Mouse (Mus musculus) MN1 (cell line): ENCODE results near the gene Disp3.

Source experiments
- DNase-seq: peaks from one replicate; pipeline ENCODE4 v3.0.0-alpha.2; 2016; ENCODE audit warnings: low spot score

Gene Disp3

GRCm38 (mm10) chr4:148288055-148288549 is 337 bp upstream of the Disp3 start:
- peak; percentile 97 for DNase-seq

GRCm38 (mm10) chr4:148287041-148287440 is 724 bp downstream of the Disp3 start:
- DNase-seq = no peak

- DNase-seq = no peak
Observed at GRCm38 (mm10) chr4:148286226-148287031, 1.3 kb downstream of the Disp3 start.

GRCm38 (mm10) chr4:148284219-148284618 is 3.5 kb downstream of the Disp3 start:
- DNase-seq = no peak

GRCm38 (mm10) chr4:148276816-148277491 is 10.8 kb downstream of the Disp3 start:
- no peak for DNase-seq

GRCm38 (mm10) chr4:148274671-148275070 is 13.1 kb downstream of the Disp3 start:
- DNase-seq = no peak

GRCm38 (mm10) chr4:148273229-148273628 is 14.5 kb downstream of the Disp3 start:
- DNase-seq = no peak

GRCm38 (mm10) chr4:148271656-148272055 is 16.1 kb downstream of the Disp3 start:
- DNase-seq = no peak

- DNase-seq = no peak
Observed at GRCm38 (mm10) chr4:148266973-148267507, 20.7 kb downstream of the Disp3 start.

GRCm38 (mm10) chr4:148259941-148260340 is 27.8 kb downstream of the Disp3 start:
- no peak for DNase-seq

- DNase-seq = no peak
Observed at GRCm38 (mm10) chr4:148249341-148249740, 38.4 kb downstream of the Disp3 start.

- DNase-seq = no peak
Observed at GRCm38 (mm10) chr4:148240387-148240786, 47.4 kb downstream of the Disp3 start.

- DNase-seq = no peak
Observed at GRCm38 (mm10) chr4:148239474-148240130, 48.2 kb downstream of the Disp3 start.

GRCm38 (mm10) chr4:148238919-148239318 is 48.8 kb downstream of the Disp3 start:
- no peak for DNase-seq

- DNase-seq = no peak
Observed at GRCm38 (mm10) chr4:148238218-148238617, 49.5 kb downstream of the Disp3 start.

- DNase-seq = no peak
Observed at GRCm38 (mm10) chr4:148236664-148237063, 51.1 kb downstream of the Disp3 start.

GRCm38 (mm10) chr4:148233061-148233460 is 54.7 kb downstream of the Disp3 start:
- no peak for DNase-seq

- peak; percentile 53 for DNase-seq
Observed at GRCm38 (mm10) chr4:148232615-148233014, 55.1 kb downstream of the Disp3 start.

- peak; percentile 22 for DNase-seq
Observed at GRCm38 (mm10) chr4:148232124-148232523, 55.6 kb downstream of the Disp3 start.

GRCm38 (mm10) chr4:148229646-148230045 is 58.1 kb downstream of the Disp3 start:
- no peak for DNase-seq

GRCm38 (mm10) chr4:148222983-148223382 is 64.8 kb downstream of the Disp3 start:
- peak; percentile 85 for DNase-seq

- no peak for DNase-seq
Observed at GRCm38 (mm10) chr4:148220656-148221055, 67.1 kb downstream of the Disp3 start.
